Mouse (Mus musculus): Measurements from ENCODE around the gene Adora3. TPM values are rescaled to one million over a fixed set of nuclear protein-coding genes. Genes with fewer than 3 reads are reported as not detected.
"Not testable (repeated sequence)": the region's sequence is repeated elsewhere in the genome, so short reads cannot be mapped to it uniquely, and the experiment has no call there.

Adora3 gene
- total RNA-seq, 2 experiments from 2014 or later: 0.24 TPM; not detected in 1

GRCm38 (mm10) chr3:105899394-105900147, 28.9 kb downstream of the Adora3 start:
- DNase-seq: peak; percentile 85 to 90
- intact Hi-C loops (cut with DNase I): loop anchor here (1.0 kb wide), 1 partner anchor 225 kb away; no protein-coding TSS in a partner anchor

- DNase-seq: no peak
- intact Hi-C loops (cut with DNase I): no loop called here
Measured at GRCm38 (mm10) chr3:105900266-105900665, 29.6 kb downstream of the Adora3 start.

- intact Hi-C loops (cut with DNase I): no loop called here
- no peak for DNase-seq
Measured at GRCm38 (mm10) chr3:105900716-105901115, 30.1 kb downstream of the Adora3 start.

- no peak for DNase-seq
- intact Hi-C loops (cut with DNase I): no loop called here
Measured at GRCm38 (mm10) chr3:105901468-105901867, 30.8 kb downstream of the Adora3 start.

- intact Hi-C loops (cut with DNase I): no loop called here
Measured at GRCm38 (mm10) chr3:105904213-105904612, 33.6 kb downstream of the Adora3 start.

GRCm38 (mm10) chr3:105904721-105905120, 34.1 kb downstream of the Adora3 start:
- intact Hi-C loops (cut with DNase I): no loop called here

More at GRCm38 (mm10) chr3:105904213-105904612, 33.6 kb downstream of the Adora3 start:
- no peak for DNase-seq

GRCm38 (mm10) chr3:105907956-105908655, 37.4 kb downstream of the Adora3 start:
- intact Hi-C loops (cut with DNase I): no loop called here

More at GRCm38 (mm10) chr3:105904721-105905120, 34.1 kb downstream of the Adora3 start:
- no peak for DNase-seq

GRCm38 (mm10) chr3:105908976-105909375, 38.3 kb downstream of the Adora3 start:
- intact Hi-C loops (cut with DNase I): no loop called here
- no peak for DNase-seq

More at GRCm38 (mm10) chr3:105907956-105908655, 37.4 kb downstream of the Adora3 start:
- no peak for DNase-seq

- no peak for DNase-seq
- intact Hi-C loops (cut with DNase I): no loop called here
Measured at GRCm38 (mm10) chr3:105910519-105911190, 40.0 kb downstream of the Adora3 start.

- intact Hi-C loops (cut with DNase I): no loop called here
- no peak for DNase-seq
Measured at GRCm38 (mm10) chr3:105912097-105912880, 41.6 kb downstream of the Adora3 start.

- no peak for DNase-seq
- intact Hi-C loops (cut with DNase I): no loop called here
Measured at GRCm38 (mm10) chr3:105913839-105914681, 43.4 kb downstream of the Adora3 start.

- intact Hi-C loops (cut with DNase I): no loop called here
- no peak for DNase-seq
Measured at GRCm38 (mm10) chr3:105915281-105915680, 44.6 kb downstream of the Adora3 start.

GRCm38 (mm10) chr3:105916455-105916854, 45.8 kb downstream of the Adora3 start:
- intact Hi-C loops (cut with DNase I): not testable (repeated sequence)

GRCm38 (mm10) chr3:105917656-105918354, 47.1 kb downstream of the Adora3 start:
- intact Hi-C loops (cut with DNase I): no loop called here
- no peak for DNase-seq

More at GRCm38 (mm10) chr3:105916455-105916854, 45.8 kb downstream of the Adora3 start:
- not testable (repeated sequence) for DNase-seq

- intact Hi-C loops (cut with DNase I): no loop called here
- no peak for DNase-seq
Measured at GRCm38 (mm10) chr3:105918355-105918745, 47.7 kb downstream of the Adora3 start.

- intact Hi-C loops (cut with DNase I); DNase-seq: not testable (repeated sequence)
Measured at GRCm38 (mm10) chr3:105920743-105921142, 50.1 kb downstream of the Adora3 start.

GRCm38 (mm10) chr3:105921959-105922358, 51.3 kb downstream of the Adora3 start:
- intact Hi-C loops (cut with DNase I): no loop called here
- DNase-seq: no peak

- intact Hi-C loops (cut with DNase I): no loop called here
- DNase-seq: no peak
Measured at GRCm38 (mm10) chr3:105924616-105925015, 54.0 kb downstream of the Adora3 start.

All from heart, postnatal 14 days (tissue).